Mouse (Mus musculus): Measurements from ENCODE around the gene Rpl36al. TPM values are rescaled to one million over a fixed set of nuclear protein-coding genes. Genes with fewer than 3 reads are reported as not detected.

Rpl36al gene
- polyA plus RNA-seq, 1 experiment = 324 TPM

GRCm38 (mm10) chr12:69139201-69139600 is 44.7 kb downstream of the Rpl36al start:
- Histone ChIP-seq H3K4me3 (ENCODE audit: insufficient read depth, low read length) (no peak overlapping the region), H3K27ac (ENCODE audit: insufficient read depth, low read length) (no peak overlapping the region), H3K4me1 (ENCODE audit: control insufficient read depth, insufficient read depth, low read length) (no peaks in the 10 kb centered on the region)
- TF ChIP-seq POLR2A (IDR thresholded peaks at IDR 0.05; ENCODE audit: extremely low read depth, insufficient read depth, low read length) = no peak
- TF ChIP-seq CTCF (IDR thresholded peaks at IDR 0.05; ENCODE audit: extremely low read depth, insufficient read depth, low read length) = no peak

Other genes starting within 250 kb of the Rpl36al start
- 1,487 and 1,750 TPM in 2 replicates for gene Rps29, start 24.9 kb downstream of the Rpl36al start, polyA plus RNA-seq (2012; rRNA removed)
- gene Lrr1, start 15.3 kb downstream of the Rpl36al start, polyA plus RNA-seq (2012; rRNA removed) = 0.13 and 0.15 TPM in 2 replicates
- gene Mgat2, start 74 bp upstream of the Rpl36al start, polyA plus RNA-seq (2012; rRNA removed) = 15.2 and 15.3 TPM in 2 replicates
- 0.61 and 0.64 TPM in 2 replicates for gene Gm49383, start 13.0 kb upstream of the Rpl36al start, polyA plus RNA-seq (2012; rRNA removed)
- gene Dnaaf2, start 14.3 kb upstream of the Rpl36al start, polyA plus RNA-seq (2012; rRNA removed) = 2.2 and 3.1 TPM in 2 replicates
- 1.1 and 3.1 TPM in 2 replicates for gene Gm49384, start 20.2 kb upstream of the Rpl36al start, polyA plus RNA-seq (2012; rRNA removed)
- 0.44 and 1.1 TPM in 2 replicates for gene Pole2, start 44.1 kb upstream of the Rpl36al start, polyA plus RNA-seq (2012; rRNA removed)
- 11.5 and 14.1 TPM in 2 replicates for gene Klhdc1, start 57.1 kb upstream of the Rpl36al start, polyA plus RNA-seq (2012; rRNA removed)
- gene Klhdc2, start 112.6 kb upstream of the Rpl36al start, polyA plus RNA-seq (2012; rRNA removed) = 122 and 123 TPM in 2 replicates
- gene Nemf, start 173.1 kb upstream of the Rpl36al start, polyA plus RNA-seq (2012; rRNA removed) = 33.7 and 34.4 TPM in 2 replicates
- 43.1 and 44.7 TPM in 2 replicates for gene Arf6, start 188.1 kb upstream of the Rpl36al start, polyA plus RNA-seq (2012; rRNA removed)
- gene Gm9887, start 188.4 kb upstream of the Rpl36al start, polyA plus RNA-seq (2012; rRNA removed) = 0.40 and 0.64 TPM in 2 replicates

All from cortical plate, adult 2 months (tissue).